ENCODE assay signal across 8 mouse cellular contexts in the genomic region with DNA sequence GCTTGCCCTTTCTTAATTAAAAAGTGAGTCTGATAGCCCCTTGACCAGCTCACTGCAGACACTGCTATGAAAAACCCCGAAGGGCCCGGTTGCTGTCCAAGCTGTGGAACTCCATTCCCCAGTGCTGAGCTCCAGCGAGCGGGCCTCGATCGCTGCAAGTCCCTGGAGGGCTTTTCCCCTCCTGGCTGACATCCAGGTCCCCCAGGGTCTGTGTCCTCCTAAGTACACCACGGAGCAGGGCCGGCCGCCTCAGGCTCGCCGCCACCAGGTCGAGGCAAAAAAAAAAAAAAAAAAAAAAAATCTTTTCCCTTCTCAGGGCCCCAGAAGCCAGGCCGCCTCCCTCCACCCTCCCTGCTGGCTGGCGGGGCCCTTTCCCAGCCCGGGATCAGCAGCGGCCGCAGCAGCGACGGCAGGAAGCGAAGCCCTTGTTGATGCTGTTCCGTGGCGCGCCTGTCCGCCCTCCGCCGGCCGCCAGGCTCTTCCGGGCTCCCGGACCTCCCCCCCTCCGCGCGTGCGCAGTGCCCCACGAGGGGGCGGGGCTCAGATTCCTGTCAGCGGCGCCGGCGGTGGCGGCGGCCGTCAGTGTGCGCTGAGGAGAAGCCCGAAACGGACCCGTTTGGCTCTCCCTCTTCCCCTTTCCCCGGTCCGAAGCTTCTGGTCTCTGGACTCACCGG. TPM values are rescaled to one million over a fixed set of nuclear protein-coding genes. Genes with fewer than 3 reads are reported as not detected.
A peak's percentile ranks its signal among the peaks of the same experiment; 100 is the strongest.
DNase-seq lines count a peak whose midpoint lies in the region; ATAC-seq lines count a peak whose summit lies in the region.

A gene (plus strand): TSS at position 543 of the 674 bp plus-strand sequence.

- peak within 1 kb of the TSS; percentile 93 for H3K9ac ChIP-seq in forebrain, embryonic 11.5 days (ENCODE audit: low read length)
- peak within 1 kb of the TSS; percentile 88 for H3K9ac ChIP-seq in heart, embryonic 16.5 days (ENCODE audit: low read length)
- peak within 1 kb of the TSS; percentile 93 for H3K9ac ChIP-seq in liver, embryonic 15.5 days
- peak within 1 kb of the TSS; percentile 94 for H3K9ac ChIP-seq in neural tube, embryonic 12.5 days

- H3K4me1 ChIP-seq in forebrain, embryonic 11.5 days (replicated peaks; ENCODE audit: control insufficient read depth, insufficient read depth, low read length): no peaks in the 10 kb centered on the region
- H3K4me1 ChIP-seq in heart, embryonic 16.5 days (ENCODE audit: control insufficient read depth, insufficient read depth, low read length): peaks cover 12% of the 10 kb centered on the region
- H3K4me1 ChIP-seq in liver, embryonic 15.5 days (replicated peaks): peaks cover 21% of the 10 kb centered on the region
- peaks cover 11% of the 10 kb centered on the region for H3K4me1 ChIP-seq in neural tube, embryonic 12.5 days

- H3K36me3 ChIP-seq in forebrain, embryonic 11.5 days (ENCODE audit: control insufficient read depth, insufficient read depth, low read length): no peaks in the 10 kb centered on the region
- H3K36me3 ChIP-seq in heart, embryonic 16.5 days (ENCODE audit: control insufficient read depth, insufficient read depth): no peaks in the 10 kb centered on the region
- no peaks in the 10 kb centered on the region for H3K36me3 ChIP-seq in liver, embryonic 15.5 days (replicated peaks)
- no peaks in the 10 kb centered on the region for H3K36me3 ChIP-seq in neural tube, embryonic 12.5 days

- no peaks in the 10 kb centered on the region for H3K9me3 ChIP-seq in forebrain, embryonic 11.5 days (ENCODE audit: control insufficient read depth, low read length)
- no peaks in the 10 kb centered on the region for H3K9me3 ChIP-seq in heart, embryonic 16.5 days (replicated peaks; ENCODE audit: control insufficient read depth, low read length)
- H3K9me3 ChIP-seq in liver, embryonic 15.5 days (replicated peaks): no peaks in the 10 kb centered on the region
- no peaks in the 10 kb centered on the region for H3K9me3 ChIP-seq in neural tube, embryonic 12.5 days

- ATAC-seq in forebrain, embryonic 11.5 days (replicated peaks; ENCODE audit: low FRiP score): peak; percentile 92
- peak; percentile 93 for ATAC-seq in heart, embryonic 16.5 days (replicated peaks; ENCODE audit: extremely low read depth, insufficient read depth, low FRiP score)
- peak; percentile 93 for ATAC-seq in liver, embryonic 15.5 days (ENCODE audit: insufficient read depth)
- ATAC-seq in neural tube, embryonic 12.5 days (ENCODE audit: low FRiP score, low read depth): peak; percentile 91

- peak; percentile 99 for DNase-seq in CD8-positive naive resting alpha-beta T cell, adult 2 months (ENCODE audit: low read depth in 2 of 2, low spot score in 2 of 2)
- peak; percentile 79 for DNase-seq in c-Kit-positive CD71-negative TER-119-negative erythroid progenitor cells, embryonic 14.5 days (ENCODE audit: low read depth)
- DNase-seq in forebrain, embryonic 11.5 days (ENCODE audit: low spot score): peak; percentile 99
- DNase-seq in kidney, postnatal 36 days: peak; percentile 92 to 95
- DNase-seq in telencephalon, adult 2 months (ENCODE audit: low read depth, low spot score): peak; percentile 74

- WGBS in forebrain, embryonic 11.5 days: under 1% methylated on average over 42 of the region's 49 CpGs
- WGBS in heart, embryonic 16.5 days: under 1% methylated on average over 49 of the region's 49 CpGs
- under 1% methylated on average over 47 of the region's 49 CpGs for WGBS in liver, embryonic 15.5 days (ENCODE audit: insufficient replicate concordance)
- WGBS in neural tube, embryonic 12.5 days: under 1% methylated on average over 49 of the region's 49 CpGs

- H3K27me3 ChIP-seq in forebrain, embryonic 11.5 days (ENCODE audit: control insufficient read depth, insufficient read depth, low read length): no peaks in the 10 kb centered on the region
- H3K27me3 ChIP-seq in heart, embryonic 16.5 days (ENCODE audit: control insufficient read depth, insufficient read depth, low read length): no peaks in the 10 kb centered on the region
- no peaks in the 10 kb centered on the region for H3K27me3 ChIP-seq in liver, embryonic 15.5 days
- no peaks in the 10 kb centered on the region for H3K27me3 ChIP-seq in neural tube, embryonic 12.5 days (replicated peaks)

- peak within 1 kb of the TSS; percentile 56 for H3K4me2 ChIP-seq in forebrain, embryonic 11.5 days (ENCODE audit: low read depth, low read length, severe bottlenecking)
- H3K4me2 ChIP-seq in heart, embryonic 16.5 days (ENCODE audit: low read depth, low read length): peak within 1 kb of the TSS; percentile 80
- peak within 1 kb of the TSS; percentile 93 for H3K4me2 ChIP-seq in liver, embryonic 15.5 days
- peak within 1 kb of the TSS; percentile 70 for H3K4me2 ChIP-seq in neural tube, embryonic 12.5 days (replicated peaks)

- peak within 1 kb of the TSS; percentile 95 for H3K4me3 ChIP-seq in forebrain, embryonic 11.5 days (ENCODE audit: low read depth, low read length)
- peak within 1 kb of the TSS; percentile 77 for H3K4me3 ChIP-seq in heart, embryonic 16.5 days (ENCODE audit: low read length)
- peak within 1 kb of the TSS; percentile 93 for H3K4me3 ChIP-seq in liver, embryonic 15.5 days (replicated peaks)
- H3K4me3 ChIP-seq in neural tube, embryonic 12.5 days: peak within 1 kb of the TSS; percentile 98

- peak within 1 kb of the TSS; percentile 95 for H3K27ac ChIP-seq in forebrain, embryonic 11.5 days (ENCODE audit: low read depth, low read length)
- peak within 1 kb of the TSS; percentile 99 for H3K27ac ChIP-seq in heart, embryonic 16.5 days (ENCODE audit: low read length)
- peak within 1 kb of the TSS; percentile 94 for H3K27ac ChIP-seq in liver, embryonic 15.5 days (replicated peaks)
- peak within 1 kb of the TSS; percentile 92 for H3K27ac ChIP-seq in neural tube, embryonic 12.5 days

RNA-seq across cellular contexts. Expression of the gene that starts here (rescaled TPM):
- 10.1 and 14.5 TPM in 2 replicates for polyA plus RNA-seq in forebrain, embryonic 11.5 days (2014; fragmentation: Nextera tagmentation; extraction: Ambion mirVana)
- 10.2 and 10.7 TPM in 2 replicates for polyA plus RNA-seq in heart, embryonic 16.5 days (2015; fragmentation: Nextera tagmentation; extraction: Ambion mirVana)
- polyA plus RNA-seq in liver, embryonic 15.5 days (2015; fragmentation: Nextera tagmentation; extraction: Ambion mirVana): 1.3 and 1.6 TPM in 2 replicates
- 15.2 and 15.7 TPM in 2 replicates for polyA plus RNA-seq in neural tube, embryonic 12.5 days (2016; fragmentation: Nextera tagmentation; extraction: Ambion mirVana)

Comparison
In these comparisons a context has a peak if more than half of its experiments do, and no peak if none do; other contexts are left out.
1. Peak in every context shown above with its lines: DNase-seq, ATAC-seq, H3K4me3 ChIP-seq and H3K27ac ChIP-seq.